Mouse (Mus musculus): Measurements from ENCODE around the gene Ephx1. TPM values are rescaled to one million over a fixed set of nuclear protein-coding genes. Genes with fewer than 3 reads are reported as not detected.
"Not testable (repeated sequence)": the region's sequence is repeated elsewhere in the genome, so short reads cannot be mapped to it uniquely, and the experiment has no call there.

The Ephx1 gene
- polyA plus RNA-seq, 1 experiment from 2014 or later: 2.1 TPM

DNA sequence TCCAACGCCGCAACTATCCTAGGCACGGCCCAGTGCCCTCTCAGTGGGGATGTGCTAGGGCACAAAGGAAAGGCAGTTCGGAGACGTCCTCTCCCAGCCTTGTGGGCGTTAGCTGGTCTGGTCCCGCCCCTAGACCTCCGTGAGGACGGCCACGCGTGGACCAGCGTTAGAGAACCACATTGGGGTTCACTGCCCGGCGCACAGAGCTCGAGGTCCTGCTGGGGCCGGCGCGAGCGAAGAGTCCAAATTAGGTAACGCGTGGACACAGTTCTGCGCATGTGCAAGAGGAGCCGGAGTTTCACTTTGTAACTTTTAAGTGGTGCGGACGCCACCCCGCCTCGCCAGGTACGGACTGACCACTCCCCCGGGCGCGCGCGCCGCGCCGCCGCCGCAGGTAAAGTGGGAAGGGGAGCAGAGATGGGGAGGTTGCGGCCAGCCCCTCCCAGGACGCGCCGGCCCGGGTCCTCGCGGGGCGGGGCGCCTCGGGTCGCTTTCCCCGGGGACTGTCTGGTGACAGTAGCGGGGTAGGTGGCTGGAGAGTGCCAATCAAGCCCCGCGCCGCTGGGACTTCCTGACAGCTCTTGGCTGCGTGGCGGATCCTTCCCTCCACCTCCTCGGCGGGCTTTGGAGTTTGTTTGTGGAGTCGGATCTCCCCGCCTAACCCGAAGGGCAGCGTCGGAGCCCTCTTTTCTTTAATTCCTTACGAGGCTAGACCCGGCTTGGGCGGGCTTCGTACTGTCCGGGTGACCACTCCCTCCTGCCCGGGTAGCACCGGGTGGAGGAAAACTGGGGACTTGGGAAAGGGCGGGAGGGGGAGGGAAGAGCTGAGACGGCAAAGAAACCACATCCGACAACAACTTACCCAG, 78.3 kb downstream of the Ephx1 start, which contains the start of gene Tmem63a:
TSS of gene Tmem63a (plus strand) at position 179 of the 866 bp plus-strand sequence.
- Histone ChIP-seq H3K27ac (peak within 1 kb of the TSS; percentile 87), H3K4me3 (peak within 1 kb of the TSS; percentile 88), H3K9me3 (replicated peaks) (no peaks in the 10 kb centered on the region), H3K36me3 (peaks cover 9% of the 10 kb centered on the region; the same call in 1 of the 2 replicates), H3K9ac (peak within 1 kb of the TSS; percentile 94), H3K4me1 (peaks cover 79% of the 10 kb centered on the region), H3K27me3 (replicated peaks) (peaks cover 15% of the 10 kb centered on the region; the same call in 1 of the 2 replicates), H3K4me2 (peak within 1 kb of the TSS; percentile 94)
- peak; percentile 59 for ATAC-seq
- WGBS (ENCODE audit: insufficient replicate concordance): under 1% methylated on average over 73 of the region's 73 CpGs

DNA sequence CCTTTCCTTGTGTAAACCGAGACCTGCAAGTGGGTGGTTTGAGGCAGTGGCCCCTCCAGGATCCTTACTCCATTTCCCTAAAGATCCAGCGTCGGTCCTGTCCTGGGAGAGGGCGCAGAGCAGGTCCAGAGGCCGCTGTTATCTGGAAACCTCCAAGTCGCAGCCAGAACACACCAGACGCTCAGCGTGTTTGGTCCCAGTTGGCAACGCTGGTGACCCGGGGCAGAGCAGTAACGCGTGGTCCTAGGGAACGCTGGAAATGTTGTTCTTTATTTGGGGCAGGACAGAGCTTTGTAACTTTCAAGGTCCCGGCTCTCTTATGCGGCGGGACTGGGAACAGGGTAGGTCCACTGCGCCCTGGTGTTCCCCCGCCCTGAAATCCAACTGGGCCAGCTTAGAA, 79.0 kb downstream of the Ephx1 start:
- Histone ChIP-seq H3K4me1 (peaks cover 80% of the 10 kb centered on the region), H3K36me3 (peaks cover 2% of the 10 kb centered on the region; the same call in 1 of the 2 replicates), H3K4me3 (peak overlapping the region; percentile 88), H3K9ac (peak overlapping the region; percentile 94), H3K4me2 (peak overlapping the region; percentile 94), H3K9me3 (replicated peaks) (no peaks in the 10 kb centered on the region), H3K27ac (peak overlapping the region; percentile 87), H3K27me3 (replicated peaks) (peaks cover 15% of the 10 kb centered on the region; the same call in 1 of the 2 replicates)
- ATAC-seq: no peak
- WGBS (ENCODE audit: insufficient replicate concordance): 9% methylated on average over 18 of the region's 18 CpGs

DNA sequence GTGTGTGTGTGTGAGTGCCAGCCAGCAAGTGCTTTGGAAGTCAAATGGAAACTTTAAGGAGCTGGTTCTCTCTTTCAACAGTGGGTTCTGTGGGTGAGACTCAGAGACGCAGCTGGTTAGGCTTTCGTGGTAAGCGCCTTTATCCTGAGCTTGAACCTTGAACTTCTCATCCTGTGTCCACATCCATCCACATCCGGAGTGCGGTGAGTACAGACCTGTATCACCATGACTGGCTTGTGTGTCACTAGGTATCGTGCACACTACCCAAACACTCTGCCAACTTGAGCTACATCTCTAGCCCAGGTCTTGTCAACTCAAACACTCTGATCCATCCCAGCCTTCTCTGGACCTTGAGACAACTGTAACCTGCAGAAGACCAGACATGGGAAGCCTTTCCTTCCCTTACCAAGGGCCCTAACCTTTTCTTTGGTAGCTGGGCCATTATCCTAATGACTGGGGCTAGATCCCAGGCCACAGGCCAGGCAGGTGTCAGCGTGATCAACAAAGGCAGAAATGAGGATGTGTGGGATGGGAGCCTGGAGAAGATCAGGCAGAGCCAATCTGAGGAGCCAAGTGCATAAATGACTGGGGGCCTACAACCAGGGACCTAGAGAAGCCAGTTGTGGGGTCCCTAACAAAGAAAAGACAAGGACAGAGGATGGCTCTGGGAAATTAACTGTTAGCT, 79.8 kb downstream of the Ephx1 start:
- no peak overlapping the region for H3K9ac ChIP-seq
- H3K4me3 ChIP-seq: peak overlapping the region; percentile 88; the same call in 1 of the 2 replicates
- no peaks in the 10 kb centered on the region for H3K36me3 ChIP-seq
- H3K4me2 ChIP-seq: peak overlapping the region; percentile 94
- H3K27me3 ChIP-seq (replicated peaks): peaks cover 21% of the 10 kb centered on the region
- H3K9me3 ChIP-seq (replicated peaks): no peaks in the 10 kb centered on the region
- H3K27ac ChIP-seq: 0 out of 2 replicates have a peak overlapping the region, but pooled peaks have one; percentile 32
- 63% methylated on average over 7 of the region's 7 CpGs for WGBS (ENCODE audit: insufficient replicate concordance)
- ATAC-seq: no peak
- H3K4me1 ChIP-seq: peaks cover 80% of the 10 kb centered on the region

DNA sequence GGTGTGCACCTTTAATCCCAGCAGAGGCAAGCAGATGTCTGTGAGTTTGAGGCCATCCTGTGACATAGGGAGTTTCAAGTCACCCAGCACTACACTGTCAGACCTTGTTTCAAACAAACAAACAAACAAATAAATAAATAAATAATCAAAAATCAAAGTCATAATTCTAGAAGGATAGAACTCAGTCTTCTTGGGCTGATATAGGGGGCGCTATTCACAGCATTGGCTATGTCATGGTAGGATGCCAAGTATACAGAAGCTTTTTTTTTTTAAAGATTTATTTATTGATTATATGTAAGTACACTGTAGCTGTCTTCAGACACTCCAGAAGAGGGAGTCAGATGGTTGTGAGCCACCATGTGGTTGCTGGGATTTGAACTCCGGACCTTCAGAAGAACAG, 81.9 kb downstream of the Ephx1 start:
- not testable (repeated sequence) for H3K9ac ChIP-seq; H3K4me2 ChIP-seq; H3K4me3 ChIP-seq; H3K27ac ChIP-seq; H3K9me3 ChIP-seq (replicated peaks); H3K36me3 ChIP-seq; ATAC-seq
- Histone ChIP-seq H3K4me1 (peaks cover 80% of the 10 kb centered on the region), H3K27me3 (replicated peaks) (peaks cover 42% of the 10 kb centered on the region)
- 76% methylated on average over 2 of the region's 2 CpGs for WGBS (ENCODE audit: insufficient replicate concordance)

DNA sequence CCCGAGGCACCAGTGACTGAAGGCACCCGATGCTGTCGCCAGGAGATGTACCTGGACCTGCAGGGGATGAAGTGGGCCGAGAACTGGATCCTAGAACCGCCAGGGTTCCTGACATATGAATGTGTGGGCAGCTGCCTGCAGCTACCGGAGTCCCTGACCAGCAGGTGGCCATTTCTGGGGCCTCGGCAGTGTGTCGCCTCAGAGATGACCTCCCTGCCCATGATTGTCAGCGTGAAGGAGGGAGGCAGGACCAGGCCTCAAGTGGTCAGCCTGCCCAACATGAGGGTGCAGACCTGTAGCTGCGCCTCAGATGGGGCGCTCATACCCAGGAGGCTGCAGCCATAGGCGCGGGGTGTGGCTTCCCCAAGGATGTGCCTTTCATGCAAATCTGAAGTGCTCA, 83.1 kb downstream of the Ephx1 start:
- H3K4me3 ChIP-seq: peak overlapping the region; percentile 56
- H3K9me3 ChIP-seq (replicated peaks); ATAC-seq; H3K36me3 ChIP-seq: not testable (repeated sequence)
- H3K27ac ChIP-seq: peak overlapping the region; percentile 71; the same call in 1 of the 2 replicates
- peak overlapping the region; percentile 80 for H3K4me2 ChIP-seq
- H3K4me1 ChIP-seq: peaks cover 68% of the 10 kb centered on the region
- peaks cover 53% of the 10 kb centered on the region for H3K27me3 ChIP-seq (replicated peaks)
- 65% methylated on average over 13 of the region's 13 CpGs for WGBS (ENCODE audit: insufficient replicate concordance)
- H3K9ac ChIP-seq: peak overlapping the region; percentile 70; the same call in 1 of the 2 replicates

DNA sequence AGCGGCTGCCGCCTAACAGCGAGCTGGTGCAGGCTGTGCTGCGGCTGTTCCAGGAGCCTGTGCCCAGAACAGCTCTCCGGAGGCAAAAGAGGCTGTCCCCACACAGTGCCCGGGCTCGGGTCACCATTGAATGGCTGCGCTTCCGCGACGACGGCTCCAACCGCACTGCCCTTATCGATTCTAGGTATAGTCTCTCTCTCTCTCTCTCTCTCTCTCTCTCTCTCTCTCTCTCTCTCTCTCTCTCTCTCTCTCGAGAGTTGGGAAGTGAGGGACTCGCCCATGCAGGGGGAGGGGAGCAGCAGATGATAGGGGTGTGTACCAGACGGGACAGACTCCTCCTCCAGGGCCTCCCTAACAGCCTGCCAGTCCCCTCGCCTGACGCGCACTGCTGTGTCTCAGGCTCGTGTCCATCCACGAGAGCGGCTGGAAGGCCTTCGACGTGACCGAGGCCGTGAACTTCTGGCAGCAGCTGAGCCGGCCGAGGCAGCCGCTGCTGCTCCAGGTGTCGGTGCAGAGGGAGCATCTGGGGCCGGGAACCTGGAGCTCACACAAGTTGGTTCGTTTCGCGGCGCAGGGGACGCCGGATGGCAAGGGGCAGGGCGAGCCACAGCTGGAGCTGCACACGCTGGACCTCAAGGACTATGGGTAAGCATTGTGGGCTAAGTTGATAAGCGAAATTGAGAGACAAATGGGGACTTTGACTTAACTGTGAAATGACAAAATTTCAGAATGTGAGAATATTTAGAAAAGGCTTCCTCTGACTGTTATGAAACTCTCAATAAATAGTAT, 83.9 kb downstream of the Ephx1 start:
- not testable (repeated sequence) for H3K9me3 ChIP-seq (replicated peaks); H3K36me3 ChIP-seq
- H3K27me3 ChIP-seq (replicated peaks): peaks cover 53% of the 10 kb centered on the region
- WGBS (ENCODE audit: insufficient replicate concordance): 2% methylated on average over 41 of the region's 41 CpGs
- peak overlapping the region; percentile 80 for H3K4me2 ChIP-seq
- peak overlapping the region; percentile 56 for H3K4me3 ChIP-seq
- H3K27ac ChIP-seq: peak overlapping the region; percentile 71
- H3K9ac ChIP-seq: peak overlapping the region; percentile 70
- peak; percentile 98 for ATAC-seq
- H3K4me1 ChIP-seq: peaks cover 63% of the 10 kb centered on the region

DNA sequence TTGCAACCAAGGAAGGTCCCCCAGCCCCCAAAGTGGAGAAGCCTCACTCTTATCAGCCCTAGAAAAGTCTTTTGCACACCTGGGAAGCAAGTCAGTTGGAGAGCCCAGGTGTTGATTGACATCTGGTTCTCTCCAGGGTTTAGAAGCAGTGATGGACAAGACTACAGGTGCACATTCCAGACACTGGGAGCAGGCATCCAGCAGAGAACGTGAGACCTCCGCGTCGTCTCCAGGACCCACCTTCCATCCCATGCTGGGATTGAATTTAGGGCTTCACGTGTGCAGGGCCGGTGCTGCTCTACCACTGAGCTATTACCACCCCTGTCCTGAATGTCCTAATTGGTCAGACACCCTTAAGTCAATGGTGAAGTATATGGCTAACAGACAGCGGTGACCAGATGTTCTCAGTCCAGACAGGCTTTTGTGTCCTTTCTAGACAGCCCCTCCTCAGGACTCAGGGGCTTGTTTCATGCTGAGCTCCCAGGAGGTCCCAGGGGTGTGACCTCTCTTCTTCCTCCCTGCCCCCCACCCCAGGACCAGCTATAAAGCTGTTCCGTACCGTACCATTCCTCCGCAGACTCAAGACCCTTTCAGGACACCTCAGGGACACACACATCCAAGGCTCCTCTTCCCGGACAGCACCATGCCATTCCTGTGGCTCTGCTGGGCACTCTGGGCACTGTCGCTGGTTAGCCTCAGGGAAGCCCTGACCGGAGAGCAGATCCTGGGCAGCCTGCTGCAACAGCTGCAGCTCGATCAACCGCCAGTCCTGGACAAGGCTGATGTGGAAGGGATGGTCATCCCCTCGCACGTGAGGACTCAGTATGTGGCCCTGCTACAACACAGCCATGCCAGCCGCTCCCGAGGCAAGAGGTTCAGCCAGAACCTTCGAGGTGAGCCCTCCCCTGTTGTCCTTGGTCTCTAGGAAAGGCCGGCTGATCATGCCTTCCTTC, 86.0 kb downstream of the Ephx1 start, which contains the start of gene Lefty1:
TSS of gene Lefty1 (plus strand) at position 556 of the 953 bp plus-strand sequence.
- Histone ChIP-seq H3K27ac (no peak within 1 kb of the TSS), H3K27me3 (replicated peaks) (peaks cover 49% of the 10 kb centered on the region), H3K4me1 (peaks cover 46% of the 10 kb centered on the region), H3K9ac (no peak within 1 kb of the TSS), H3K4me2 (peak within 1 kb of the TSS; percentile 80), H3K36me3 (no peaks in the 10 kb centered on the region), H3K9me3 (replicated peaks) (no peaks in the 10 kb centered on the region), H3K4me3 (peak within 1 kb of the TSS; percentile 56; the same call in 1 of the 2 replicates)
- no peak for ATAC-seq
- WGBS (ENCODE audit: insufficient replicate concordance): 32% methylated on average over 21 of the region's 21 CpGs

DNA sequence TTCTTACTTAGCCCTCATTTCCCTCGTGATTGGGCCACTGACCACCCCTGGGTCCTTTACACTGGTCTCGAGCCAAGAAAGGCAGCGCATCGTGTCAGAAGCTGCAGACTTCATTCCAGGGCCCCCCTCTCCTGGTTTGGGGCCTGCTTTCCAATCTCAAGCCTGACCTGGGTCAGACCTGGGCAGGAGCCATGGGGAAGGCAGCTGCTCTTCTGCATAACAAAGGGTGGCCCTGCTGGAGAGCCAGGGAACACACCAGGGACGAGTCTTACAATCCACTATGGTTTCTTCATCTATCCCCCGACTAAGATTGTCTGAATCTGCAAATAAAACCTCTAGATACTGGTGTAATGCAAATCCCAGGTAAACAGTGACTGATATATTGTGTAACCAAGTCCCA, 87.0 kb downstream of the Ephx1 start:
- peaks cover 51% of the 10 kb centered on the region for H3K4me1 ChIP-seq
- peaks cover 49% of the 10 kb centered on the region for H3K27me3 ChIP-seq (replicated peaks)
- ATAC-seq: no peak
- H3K36me3 ChIP-seq: no peaks in the 10 kb centered on the region
- no peaks in the 10 kb centered on the region for H3K9me3 ChIP-seq (replicated peaks)
- H3K27ac ChIP-seq: no peak overlapping the region
- 43% methylated on average over 6 of the region's 6 CpGs for WGBS (ENCODE audit: insufficient replicate concordance)
- no peak overlapping the region for H3K4me3 ChIP-seq
- no peak overlapping the region for H3K9ac ChIP-seq
- H3K4me2 ChIP-seq: no peak overlapping the region

DNA sequence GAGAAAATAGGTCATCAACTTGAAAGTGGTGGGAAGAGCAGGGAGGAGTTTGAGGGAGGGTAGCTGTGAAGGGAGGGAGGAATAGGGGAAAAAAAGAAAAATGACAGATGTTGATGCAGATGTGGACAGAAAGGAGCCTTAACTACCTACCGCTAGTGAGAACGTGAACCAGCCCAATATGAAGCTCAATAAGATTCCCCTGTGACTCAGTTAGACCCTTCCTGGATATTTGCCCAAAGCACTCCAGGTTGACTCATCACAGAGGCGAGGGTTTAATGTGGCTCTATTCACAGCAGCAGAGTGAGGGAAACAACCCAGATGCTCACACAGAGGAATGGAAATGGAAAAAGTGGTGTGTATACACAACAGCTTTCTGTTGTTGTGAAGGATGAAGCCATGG, 89.6 kb downstream of the Ephx1 start:
- no peak for ATAC-seq
- Histone ChIP-seq H3K4me2 (no peak overlapping the region), H3K36me3 (no peaks in the 10 kb centered on the region), H3K27ac (no peak overlapping the region), H3K4me1 (peaks cover 30% of the 10 kb centered on the region), H3K4me3 (no peak overlapping the region), H3K9ac (no peak overlapping the region), H3K9me3 (replicated peaks) (no peaks in the 10 kb centered on the region), H3K27me3 (replicated peaks) (peaks cover 41% of the 10 kb centered on the region)
- WGBS (ENCODE audit: insufficient replicate concordance): 70% methylated on average over 3 of the region's 3 CpGs

DNA sequence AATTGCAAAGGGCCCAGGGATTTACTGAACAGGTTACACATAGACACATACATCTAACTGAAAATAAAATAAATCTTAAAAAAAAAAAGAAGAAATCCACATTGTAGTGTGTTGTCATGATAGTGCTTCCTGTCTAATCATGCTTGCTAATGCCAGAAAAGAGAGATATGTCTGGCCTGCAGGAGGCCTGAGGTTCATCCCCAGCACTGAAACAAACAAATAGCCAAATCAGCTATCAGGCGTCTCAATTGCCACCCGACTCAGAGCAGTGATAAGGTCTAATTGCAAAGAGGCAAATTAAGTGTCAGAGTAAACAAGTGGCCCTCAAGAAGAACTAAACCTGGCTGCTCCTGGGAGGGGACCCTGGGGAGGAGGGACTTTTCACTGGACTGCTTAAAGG, 91.1 kb downstream of the Ephx1 start:
- Histone ChIP-seq H3K4me1 (peaks cover 16% of the 10 kb centered on the region), H3K4me3 (no peak overlapping the region), H3K9ac (no peak overlapping the region), H3K27ac (peak overlapping the region; percentile 15; the same call in 1 of the 2 replicates), H3K9me3 (replicated peaks) (no peaks in the 10 kb centered on the region), H3K27me3 (replicated peaks) (peaks cover 35% of the 10 kb centered on the region), H3K4me2 (no peak overlapping the region), H3K36me3 (no peaks in the 10 kb centered on the region)
- ATAC-seq: no peak
- WGBS (ENCODE audit: insufficient replicate concordance): 25% methylated on average over 2 of the region's 2 CpGs

Measured in liver, embryonic 12.5 days (tissue).